Mouse (Mus musculus) kidney, adult 8-10 months (tissue): ENCODE results near the gene Mrm1.
A peak's percentile ranks its signal among the peaks of the same experiment; 100 is the strongest.

Source experiments
- DNase-seq, 2 experiments: peaks; one replicate each; pipeline ENCODE4 v3.0.0; 2022

Mrm1 gene

GRCm38 (mm10) chr11:84813724-84814510, 5.4 kb downstream of the Mrm1 start:
- DNase-seq, result peak in 1 of 2 experiments; percentile 75

DNA sequence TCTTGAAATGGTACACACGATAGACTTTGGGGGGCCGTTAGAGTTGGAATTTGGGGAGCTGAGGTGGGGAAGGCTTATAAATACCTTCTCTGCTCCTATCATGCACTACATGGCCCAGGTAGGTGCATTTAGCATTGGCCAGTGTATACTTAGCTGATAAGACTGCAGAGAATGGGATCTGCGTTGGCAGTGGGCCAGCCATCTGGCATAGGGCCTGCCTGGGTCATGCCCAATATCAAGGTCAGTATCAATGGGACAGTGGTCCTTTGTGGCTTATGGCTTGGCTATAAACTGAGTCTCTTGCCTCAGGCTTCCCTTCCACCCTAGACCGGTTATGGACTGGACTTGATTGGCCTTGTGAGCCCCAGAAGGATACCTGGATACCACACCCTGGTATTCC, 14.9 kb downstream of the Mrm1 start:
- no peak for DNase-seq

DNA sequence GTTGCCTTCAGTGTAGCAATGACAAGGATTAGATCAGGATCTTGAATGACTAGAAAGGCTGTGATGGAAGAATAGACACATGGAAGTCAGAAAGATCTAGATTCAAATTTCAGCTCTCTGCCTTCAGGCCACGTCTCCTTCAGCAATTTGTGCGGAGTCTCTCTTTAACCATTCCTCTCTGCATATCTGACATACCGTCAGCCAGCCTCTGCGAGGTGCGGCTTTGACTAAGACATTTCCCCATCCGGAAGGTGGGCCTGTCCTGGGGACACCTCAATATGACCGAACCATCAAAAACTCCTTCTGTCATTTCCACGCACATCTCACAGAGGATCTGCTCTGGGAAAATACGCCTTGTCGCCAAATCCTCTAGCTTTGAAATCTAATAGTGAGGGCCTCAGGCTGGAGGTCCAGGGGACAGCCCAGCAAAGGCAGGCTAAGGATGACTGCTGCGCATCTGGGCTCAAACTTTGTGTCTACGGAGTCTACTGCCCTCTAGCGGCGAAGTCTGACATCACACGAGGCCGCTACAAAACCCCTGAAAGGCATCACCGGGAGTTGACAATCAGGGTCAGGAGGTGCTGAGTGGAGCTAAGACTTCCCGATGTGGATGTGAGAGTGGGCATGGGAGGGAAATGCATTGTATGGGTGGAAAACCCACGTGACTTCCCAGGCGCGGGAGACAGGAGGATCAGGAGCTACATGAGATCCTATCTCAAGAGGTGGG, 21.5 kb downstream of the Mrm1 start:
- DNase-seq, result peak; percentile 17 to 72

DNA sequence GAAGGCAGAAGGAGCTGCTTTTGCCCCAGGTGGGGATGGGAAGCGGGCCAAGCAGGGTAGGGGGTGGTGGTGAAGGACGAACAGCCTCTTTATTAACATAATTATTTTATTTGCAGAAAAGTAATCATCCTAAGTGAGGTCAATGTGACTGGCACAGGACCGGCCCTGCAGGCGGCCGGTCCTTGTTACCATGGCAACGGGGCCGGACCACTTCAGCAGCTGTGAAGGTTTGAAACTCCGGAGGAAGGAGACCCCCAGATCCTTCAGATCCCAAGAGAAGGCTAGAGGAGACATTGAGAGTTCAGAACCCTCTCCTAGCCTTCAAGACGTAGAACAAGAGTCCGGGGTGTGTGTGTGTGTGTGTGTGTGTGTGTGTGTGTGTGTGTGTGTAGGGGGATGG, 22.3 kb downstream of the Mrm1 start:
- DNase-seq, result no peak

DNA sequence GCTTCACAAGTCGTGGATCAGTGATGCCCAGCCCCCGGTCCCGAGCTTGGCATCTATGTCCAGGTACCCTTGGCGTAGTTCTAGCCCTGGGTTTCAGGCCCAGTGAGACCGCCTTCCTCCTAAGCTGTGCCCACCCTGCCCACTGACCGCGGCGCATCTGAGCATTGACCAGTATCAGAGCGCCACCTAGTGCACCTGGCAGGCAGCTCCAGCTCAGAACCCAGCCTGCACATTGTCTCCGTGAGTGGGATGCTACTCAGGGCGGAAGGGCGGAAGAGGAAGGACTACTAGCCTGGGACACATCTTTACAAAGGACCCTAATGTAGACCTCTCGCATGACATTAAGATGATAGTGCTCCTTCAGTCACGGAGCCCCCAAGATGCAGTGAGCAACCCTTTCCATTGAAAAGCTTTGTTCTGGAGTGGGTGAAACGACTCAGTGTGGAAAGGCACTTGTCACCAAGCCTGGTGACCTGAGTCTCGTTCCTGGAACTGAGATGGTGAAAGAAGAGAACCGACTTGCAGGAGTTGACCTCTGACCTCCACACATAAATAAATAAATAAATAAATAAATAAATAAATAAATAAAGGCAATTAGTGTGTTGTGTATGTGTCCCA, 24.7 kb downstream of the Mrm1 start:
- peak; percentile 28 to 68 for DNase-seq

DNA sequence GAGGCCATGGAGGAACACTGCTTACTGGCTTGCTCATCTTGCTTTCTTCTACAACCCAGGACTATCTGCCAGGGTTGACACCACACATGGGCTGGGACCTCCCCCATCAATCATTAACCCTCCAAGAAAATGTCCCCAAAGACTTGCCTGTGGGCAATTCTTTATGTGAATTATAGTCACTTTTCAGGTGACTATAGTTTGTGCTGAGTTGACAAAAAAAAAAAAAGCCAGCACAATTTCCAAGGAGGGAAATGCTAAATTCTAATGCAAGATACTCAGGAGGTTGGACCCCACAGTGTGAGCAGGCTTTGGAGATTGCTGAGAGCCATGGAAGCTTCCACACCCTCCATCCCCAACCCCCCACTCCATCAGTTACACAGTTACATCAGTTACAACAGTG, 25.8 kb downstream of the Mrm1 start:
- DNase-seq, result no peak

DNA sequence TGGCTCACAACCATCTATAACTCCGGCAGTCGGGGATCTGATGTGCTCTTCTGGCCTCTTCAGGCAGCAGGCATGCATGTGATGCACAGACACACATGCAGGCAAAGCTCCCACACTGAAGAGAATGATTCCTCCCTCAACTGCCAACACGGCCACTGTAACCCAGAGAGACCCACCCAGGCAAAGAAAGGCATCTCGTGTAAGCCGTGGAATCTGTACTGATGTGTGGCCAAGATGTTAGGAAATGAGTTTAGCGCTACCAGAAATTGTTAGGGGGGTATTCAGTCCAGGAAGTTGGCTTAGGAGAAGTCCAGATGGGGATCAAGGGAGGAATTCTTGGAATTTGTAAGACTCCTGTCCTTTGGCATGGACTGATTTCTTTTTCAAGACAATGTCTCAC, 28.9 kb downstream of the Mrm1 start:
- no peak for DNase-seq

DNA sequence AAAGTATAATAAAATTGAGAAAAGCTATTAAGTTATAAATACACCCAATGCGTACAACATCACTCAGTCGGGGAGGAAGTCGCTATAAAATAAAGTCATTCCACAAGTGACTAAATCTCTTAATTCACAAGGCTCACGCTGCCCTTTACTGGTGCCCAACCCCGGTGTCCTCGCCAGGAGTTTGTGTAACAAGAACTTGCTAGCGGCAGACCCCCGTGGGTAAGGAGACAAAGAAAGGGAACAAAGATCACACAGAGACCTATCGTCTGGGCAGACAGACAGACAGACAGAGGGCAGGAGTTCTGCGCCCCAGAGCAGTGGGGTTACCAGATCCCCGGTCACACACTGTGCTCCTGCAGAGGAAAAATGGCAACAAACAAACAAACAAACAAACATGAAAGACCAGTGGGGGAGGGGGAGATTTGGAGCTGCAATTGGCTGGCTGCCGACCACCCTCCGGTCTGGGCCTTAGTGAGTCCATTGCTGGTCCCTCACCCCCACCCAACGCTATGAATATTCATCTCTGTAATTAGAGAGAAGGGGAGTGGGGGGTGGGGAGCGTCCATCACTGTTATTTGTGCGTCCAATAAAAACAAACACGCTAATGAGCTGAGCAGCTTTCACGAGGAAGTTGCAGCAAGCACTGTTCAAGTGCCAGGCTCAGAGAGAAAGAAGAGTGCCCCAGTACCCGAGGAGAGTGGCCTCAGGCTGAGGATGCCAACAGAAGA, 39.0 kb downstream of the Mrm1 start:
- DNase-seq, result no peak

- DNase-seq, result no peak
Measured at GRCm38 (mm10) chr11:84775560-84775959, 43.8 kb downstream of the Mrm1 start.

DNA sequence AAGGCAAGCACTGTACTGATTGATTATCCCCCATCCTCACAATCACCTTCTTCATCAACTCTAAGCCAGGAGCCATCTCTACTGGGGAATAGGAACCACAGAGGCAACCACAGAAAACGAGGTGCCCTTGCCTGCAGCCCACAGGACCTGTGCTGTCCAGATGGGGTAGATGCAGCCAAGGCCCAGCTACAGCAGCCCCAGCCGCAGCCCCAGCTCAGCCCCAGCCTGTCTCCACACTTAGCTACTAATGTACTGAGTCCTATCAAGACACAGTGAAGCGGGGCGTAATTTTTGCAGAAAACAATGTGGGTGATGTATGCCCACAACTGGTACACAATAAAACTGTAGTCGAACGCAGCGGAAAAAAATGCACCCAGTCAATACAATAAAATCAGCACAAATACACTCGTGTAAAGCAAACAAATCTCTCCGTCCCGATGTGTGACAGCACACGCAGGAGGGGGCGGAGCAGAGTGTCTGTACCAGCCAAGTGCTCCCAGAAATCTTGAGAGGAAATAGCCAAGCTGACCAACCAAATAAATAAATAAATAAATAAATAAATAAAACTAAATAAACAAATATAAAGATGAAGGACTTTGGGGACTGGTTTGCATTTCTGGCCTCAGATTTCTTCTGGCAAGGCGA, 44.3 kb downstream of the Mrm1 start:
- no peak for DNase-seq

GRCm38 (mm10) chr11:84767898-84768297, 51.4 kb downstream of the Mrm1 start:
- DNase-seq, result no peak

- no peak for DNase-seq
Measured at GRCm38 (mm10) chr11:84765125-84765524, 54.2 kb downstream of the Mrm1 start.

DNA sequence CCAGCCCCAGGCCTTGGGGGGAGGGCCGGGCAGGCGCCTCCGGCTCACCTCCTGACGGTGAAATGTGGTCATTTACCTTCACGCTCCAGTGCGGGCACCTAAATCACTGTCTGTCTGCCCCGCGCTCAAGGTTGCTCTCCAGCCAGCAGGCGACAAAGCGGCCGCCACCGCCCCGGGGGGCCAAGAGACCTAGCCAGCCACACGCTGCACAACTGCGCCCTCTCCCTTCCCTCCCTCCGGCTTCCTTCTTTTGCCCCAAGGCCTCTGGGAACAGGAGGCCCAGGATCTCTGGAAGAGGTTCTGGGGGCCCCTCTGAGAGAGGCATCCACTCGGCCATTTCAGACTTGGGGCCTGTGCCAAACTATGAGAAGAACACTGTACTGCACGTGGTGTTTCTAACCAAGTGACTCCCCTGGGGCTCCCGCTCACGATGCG, 54.8 kb downstream of the Mrm1 start:
- peak; percentile 50 to 52 for DNase-seq

DNA sequence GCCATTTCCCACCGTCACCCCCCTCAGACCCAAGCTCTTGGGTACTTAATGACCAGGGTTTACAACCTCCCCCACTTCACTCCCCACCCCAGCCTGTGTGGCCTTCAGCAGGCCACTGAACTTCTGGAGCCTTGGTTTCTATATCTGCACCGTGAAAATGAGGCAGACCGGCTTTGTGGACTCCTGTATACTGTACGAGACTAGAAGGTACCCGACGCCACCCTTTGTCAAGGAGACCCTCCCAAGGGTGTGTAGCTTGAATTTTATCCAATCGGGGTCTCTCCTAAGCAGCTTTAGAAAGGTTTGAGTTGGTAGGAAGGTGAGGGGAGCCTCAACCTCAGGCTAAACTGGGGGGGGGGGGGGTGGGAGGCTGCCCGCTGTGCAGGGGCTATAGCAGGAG, 55.2 kb downstream of the Mrm1 start:
- no peak for DNase-seq
